Mouse (Mus musculus) thymus, postnatal 10 days (tissue): ENCODE results near the gene Bod1l.

Experiments
- DNase-seq, 2 experiments: peaks; one replicate each; pipeline ENCODE4 v3.0.0; 2021; ENCODE audit warnings: low spot score in 2 of 2

Bod1l gene

GRCm38 (mm10) chr5:41801622-41802021, 42.5 kb downstream of the Bod1l start:
- DNase-seq, result no peak

- DNase-seq, result no peak
These were observed 49.7 kb downstream of the Bod1l start for GRCm38 (mm10) chr5:41794434-41794833.

DNA sequence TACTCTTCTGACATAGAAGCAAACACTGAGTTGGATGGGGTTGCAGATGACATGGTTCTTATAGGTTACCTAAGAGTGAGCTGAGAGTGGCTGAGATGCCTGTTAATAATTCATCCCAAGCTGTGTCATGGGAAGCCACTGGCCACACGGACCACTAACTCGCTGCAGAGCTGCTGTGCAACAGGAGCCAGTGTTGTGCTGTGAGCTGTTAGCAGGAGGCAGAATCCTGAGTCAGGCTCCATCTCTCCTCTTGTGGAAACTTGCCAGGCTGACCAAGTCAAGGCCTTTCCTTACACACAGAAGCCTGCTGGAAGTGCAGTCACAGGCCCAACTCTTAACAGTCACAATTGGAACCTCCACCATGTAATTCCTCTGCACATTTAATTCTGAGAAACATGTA, 53.6 kb downstream of the Bod1l start:
- DNase-seq, result no peak

DNA sequence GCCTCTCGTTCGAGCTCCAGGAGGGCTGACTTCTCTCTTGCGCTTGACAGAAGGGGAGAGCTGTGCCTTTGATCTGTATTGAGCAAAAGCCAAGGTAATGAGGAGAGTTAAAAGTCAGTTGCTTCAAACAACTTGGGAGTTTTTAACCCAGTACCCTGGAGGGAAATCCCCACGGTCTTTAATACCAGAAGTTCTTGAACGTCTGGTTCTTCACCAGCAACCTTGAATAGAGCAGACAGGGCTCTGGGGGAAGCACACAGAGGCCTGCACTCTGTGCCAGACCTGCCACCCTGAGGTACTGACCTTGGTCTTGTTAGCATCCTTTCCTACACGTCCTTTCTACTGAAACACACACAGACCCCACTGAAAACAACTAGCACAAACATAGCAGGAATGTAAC, 55.2 kb downstream of the Bod1l start:
- no peak for DNase-seq

DNA sequence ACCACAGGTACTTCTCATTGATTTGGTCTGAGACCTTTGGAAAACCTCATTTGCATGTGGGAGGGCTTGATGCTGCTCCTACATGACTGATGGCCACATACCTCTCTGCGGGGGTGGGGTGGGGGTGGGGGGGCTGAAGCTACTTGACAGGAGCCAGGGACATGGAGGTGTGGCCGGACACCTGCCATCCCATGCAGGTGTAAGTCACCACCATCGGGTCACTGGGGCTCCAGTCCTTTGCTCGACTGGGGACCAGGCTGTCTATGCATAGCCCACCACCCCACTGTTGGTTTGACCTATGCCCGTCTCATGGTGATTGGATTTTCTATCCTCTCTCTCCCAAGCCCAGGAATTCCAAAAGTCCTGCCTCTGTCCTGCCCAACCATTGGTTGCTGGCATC, 62.2 kb downstream of the Bod1l start:
- no peak for DNase-seq

DNA sequence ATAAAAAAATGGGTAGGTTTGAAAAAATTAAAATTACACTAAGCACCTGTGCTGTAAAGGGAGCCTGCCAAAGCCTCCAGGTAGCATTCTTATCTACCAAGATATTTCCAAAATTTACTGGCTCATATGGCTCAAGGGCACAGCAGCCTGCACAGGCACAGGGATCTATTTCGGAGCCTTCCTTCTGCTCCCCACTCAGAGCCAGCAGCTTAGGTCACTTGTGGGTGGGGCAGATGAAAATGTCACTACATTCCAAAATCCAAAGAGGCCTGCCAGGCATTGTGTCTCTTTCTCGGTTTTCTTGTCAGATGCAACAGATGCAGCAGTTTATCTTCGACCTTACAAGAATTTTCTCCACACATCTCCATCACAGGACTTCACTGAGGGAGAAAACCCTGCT, 64.1 kb downstream of the Bod1l start:
- no peak for DNase-seq

- DNase-seq, result no peak
These were observed 68.4 kb downstream of the Bod1l start for GRCm38 (mm10) chr5:41775728-41776127.

- DNase-seq, result no peak
These were observed 68.8 kb downstream of the Bod1l start for GRCm38 (mm10) chr5:41775273-41775672.

DNA sequence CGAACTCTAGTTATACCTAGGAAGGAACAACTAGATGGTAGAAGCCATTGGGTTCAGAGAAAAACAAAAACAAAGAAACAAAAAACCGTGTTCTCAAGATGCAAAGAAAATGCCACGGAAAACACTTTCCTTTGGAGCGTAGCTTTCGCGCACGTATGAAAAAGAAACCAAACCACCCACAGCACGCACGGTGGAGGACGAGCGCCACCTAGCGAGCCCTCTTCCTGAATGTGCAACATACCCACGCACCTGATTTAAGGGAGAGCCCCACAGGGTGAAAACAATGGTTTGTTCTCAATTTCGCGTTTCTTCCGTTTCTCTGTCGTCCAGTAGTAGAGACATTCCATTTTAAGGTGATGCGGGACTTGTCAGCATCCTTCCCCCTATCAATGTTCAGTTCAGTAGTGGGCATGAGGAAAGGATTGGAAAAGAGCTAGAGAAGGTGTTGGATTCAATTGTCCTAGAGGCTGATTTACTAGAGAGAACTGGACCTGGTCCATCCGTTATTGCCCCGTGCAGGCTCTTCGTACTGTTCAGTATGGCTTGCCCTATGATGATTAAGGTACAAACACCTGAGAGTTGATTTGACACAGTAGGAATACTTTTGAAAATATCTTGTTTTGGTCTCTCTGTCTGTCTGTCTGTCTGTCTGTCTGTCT, 75.6 kb downstream of the Bod1l start:
- peak; percentile 61 to 90 for DNase-seq

- no peak for DNase-seq
These were observed 76.6 kb downstream of the Bod1l start for GRCm38 (mm10) chr5:41767296-41768200.

GRCm38 (mm10) chr5:41766406-41767010, 77.6 kb downstream of the Bod1l start:
- DNase-seq, result no peak

DNA sequence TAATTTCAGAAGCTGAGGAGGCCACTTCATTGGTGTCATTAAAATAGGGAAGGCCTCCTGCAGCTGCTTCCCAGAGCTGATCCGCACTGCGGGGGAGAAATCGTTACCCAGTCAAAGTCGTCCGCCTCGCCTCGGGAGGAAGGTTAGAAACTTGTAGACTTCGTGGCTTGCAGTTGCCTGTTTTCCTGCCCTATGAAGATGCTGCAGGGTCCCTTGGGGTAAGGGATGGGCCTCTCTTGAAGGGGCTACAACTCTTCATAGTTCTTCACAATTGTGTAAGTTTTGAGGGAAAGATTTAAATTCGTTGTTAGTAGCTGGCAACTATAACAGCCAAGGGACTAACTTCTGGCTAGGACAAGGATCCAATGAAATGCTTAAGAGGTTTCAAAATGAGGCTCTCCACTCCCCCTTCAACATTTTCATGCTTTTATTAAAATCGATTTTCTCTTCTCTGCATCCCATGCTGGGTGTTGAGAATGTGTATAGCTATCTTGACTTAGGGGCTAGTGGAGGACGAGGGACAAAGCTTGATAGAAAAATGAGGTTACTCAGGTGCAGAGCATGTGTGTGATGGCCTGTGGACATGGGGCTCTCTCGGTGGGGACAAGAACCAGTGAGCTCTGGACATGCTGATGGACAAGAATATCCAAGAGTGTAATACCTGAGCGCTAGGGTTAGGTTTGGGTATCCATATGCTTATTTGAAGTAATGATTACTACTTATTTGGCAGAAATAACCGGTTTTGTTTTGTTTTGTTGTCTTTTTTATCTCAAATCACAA, 78.3 kb downstream of the Bod1l start:
- DNase-seq, result no peak

DNA sequence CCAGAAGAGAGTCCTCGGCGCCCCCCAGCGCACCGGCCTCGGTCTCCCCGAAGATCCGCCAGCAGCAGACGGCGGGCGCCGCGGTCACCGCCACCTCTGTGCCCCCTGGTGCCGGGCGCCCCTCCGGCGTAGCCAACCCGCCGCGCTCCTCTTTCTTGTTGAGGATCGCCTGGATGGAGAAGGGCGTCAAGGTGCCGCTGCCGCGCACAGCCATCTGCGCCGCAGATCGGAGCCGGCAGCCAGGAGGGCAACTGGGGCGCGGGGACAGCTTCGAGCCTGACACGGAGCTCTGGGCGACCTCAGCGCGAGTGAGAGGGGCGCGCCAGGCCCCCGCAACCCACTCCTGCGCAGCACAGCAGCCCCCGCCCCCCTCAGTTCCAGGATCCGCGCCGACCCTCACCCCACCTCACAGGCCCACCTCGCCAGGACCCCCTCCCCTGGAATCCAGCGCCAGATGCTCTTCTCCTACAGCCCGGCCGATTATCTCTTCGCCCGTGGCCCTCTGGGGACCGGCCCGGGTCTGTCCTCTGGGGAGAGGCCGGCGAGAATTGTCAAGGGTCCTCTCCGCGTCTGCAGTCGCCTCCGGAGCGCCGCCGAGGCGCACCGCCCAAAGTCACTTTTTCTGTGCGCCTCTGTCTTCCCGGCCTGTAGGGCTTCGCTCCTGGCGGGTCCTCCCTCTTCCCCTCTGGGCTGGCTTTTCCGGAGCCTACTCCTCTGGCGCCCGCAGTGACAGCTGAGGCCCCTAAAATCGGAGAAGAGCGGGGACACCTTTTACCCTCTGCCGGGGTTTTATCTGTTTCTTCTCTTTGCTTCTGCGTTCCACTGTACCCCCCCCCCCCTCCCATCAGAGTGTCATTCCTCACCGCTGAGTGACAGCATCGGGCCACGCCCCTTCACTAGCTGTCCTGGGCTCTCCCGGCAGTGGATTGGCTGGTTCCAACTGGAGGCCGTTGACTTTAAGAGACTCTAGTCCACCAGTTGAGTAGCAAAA, 80.1 kb downstream of the Bod1l start, which contains the start of gene Nkx3-2:
Gene Nkx3-2, minus strand, starts transcription at position 771 of the 991 bp plus-strand sequence.
- DNase-seq, result no peak

- no peak for DNase-seq
These were observed 81.0 kb downstream of the Bod1l start for GRCm38 (mm10) chr5:41762947-41763730.

DNA sequence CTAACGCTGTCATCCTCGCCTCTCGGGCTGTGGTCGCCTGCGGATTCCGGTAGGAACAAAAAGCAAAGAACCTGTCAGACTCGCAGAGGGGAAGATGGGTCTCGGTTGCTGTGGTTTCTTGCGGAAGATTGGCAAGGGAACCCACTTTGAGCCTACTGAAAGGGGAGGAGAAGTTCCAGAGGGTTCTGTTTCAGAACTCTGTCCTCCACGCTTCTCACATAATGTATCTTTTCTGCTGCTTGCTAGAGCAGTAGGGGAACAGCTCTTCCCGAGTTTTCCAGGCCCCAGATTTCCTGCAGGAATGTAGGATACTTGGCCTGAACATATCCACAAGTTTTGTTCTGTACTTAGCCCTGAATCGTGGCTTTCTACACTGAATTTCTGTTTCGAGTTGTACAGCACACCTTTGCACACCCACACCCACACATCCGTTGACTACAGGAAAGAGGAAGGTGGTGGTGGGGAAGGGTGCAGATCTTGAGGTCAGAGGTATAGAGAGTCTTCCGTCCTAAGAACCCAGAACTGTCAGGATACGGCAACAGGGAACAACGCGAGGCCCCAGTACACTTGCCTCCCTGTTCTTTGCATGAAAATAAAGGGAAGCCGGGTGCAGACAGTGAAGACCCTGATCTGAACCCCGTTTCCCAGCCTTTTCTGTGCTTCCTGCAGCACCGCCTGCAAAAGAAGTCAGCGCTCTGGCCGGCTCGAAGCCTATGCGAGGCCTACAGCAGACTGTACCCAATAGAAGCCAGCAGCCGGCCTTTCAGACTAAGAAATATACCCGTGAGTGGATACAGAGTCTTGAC, 81.8 kb downstream of the Bod1l start:
- no peak for DNase-seq

GRCm38 (mm10) chr5:41761509-41762140, 82.5 kb downstream of the Bod1l start:
- DNase-seq, result no peak

- no peak for DNase-seq
These were observed 83.1 kb downstream of the Bod1l start for GRCm38 (mm10) chr5:41760831-41761508.

DNA sequence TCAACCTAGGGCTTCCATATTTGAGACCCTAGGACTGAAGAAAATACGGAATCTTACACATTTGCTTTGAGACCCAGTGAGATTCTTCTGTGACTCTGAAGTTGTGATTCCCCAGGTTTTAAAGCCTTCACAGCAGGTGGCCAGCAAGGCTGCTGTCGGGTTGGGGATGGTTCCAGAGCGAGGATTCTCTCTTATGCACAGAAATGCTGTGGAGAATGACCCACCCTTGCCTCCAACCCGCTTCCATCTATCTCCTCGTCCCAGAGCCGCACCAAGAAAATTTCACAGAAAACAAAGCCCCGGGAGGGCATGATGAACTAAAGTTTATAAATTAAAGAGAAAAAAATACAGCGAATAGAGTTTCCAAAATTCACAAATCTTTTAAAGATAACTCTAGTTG, 84.0 kb downstream of the Bod1l start:
- DNase-seq, result no peak
